Mouse (Mus musculus) spleen, adult 2 months (tissue): ENCODE measurements around the gene Nr2f2.

Experiments used
- CTCF ChIP-seq: fragments of 200-500 bp; IDR thresholded peaks from 2 replicates; pipeline ENCODE4 v1.5.1; 2011; ENCODE audit warnings: mild to moderate bottlenecking, inconsistent platforms; ENCODE audit not compliant: insufficient read depth, insufficient read length, insufficient replicate concordance; ENCODE audit errors: extremely low read depth
- POLR2A ChIP-seq: fragments of 200-500 bp; IDR thresholded peaks from 2 replicates; pipeline ENCODE4 v1.6.1; 2011; ENCODE audit warnings: low read depth, low read length, inconsistent platforms

DNA sequence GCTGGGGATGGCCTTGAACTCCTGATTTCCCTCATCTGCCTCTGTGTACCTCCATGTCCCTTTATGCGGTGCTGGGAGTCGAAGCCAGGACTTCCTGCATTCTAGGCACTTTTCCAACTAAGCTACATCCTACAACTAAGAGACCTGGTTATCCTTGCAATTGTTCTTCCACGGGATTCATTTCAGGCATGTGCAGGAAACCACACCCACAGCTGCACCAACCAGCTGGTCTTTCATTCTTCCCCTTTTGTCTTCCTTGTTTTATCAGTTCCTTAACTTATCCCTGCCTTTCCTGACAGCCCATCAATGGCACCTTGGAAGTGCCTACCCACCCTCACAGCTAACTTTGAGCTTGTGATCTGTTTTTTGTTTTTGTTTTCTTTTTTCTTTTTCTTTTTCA lies 42.3 kb upstream of the Nr2f2 start:
- TF ChIP-seq POLR2A, result no peak
- TF ChIP-seq CTCF, result no peak
